Mouse (Mus musculus) CH12.LX (cell line): ENCODE data around the gene Arf4. TPM values are rescaled to one million over a fixed set of nuclear protein-coding genes. Genes with fewer than 3 reads are reported as not detected.
A peak's percentile ranks its signal among the peaks of the same experiment; 100 is the strongest.

Experiments used
- DNase-seq: peaks from one replicate; pipeline ENCODE4 v3.0.0-alpha.2; 2013; ENCODE audit errors: extremely low read depth
- H3K27ac ChIP-seq: 2 replicates; pipeline ENCODE4 v1.5.1; 2012; ENCODE audit warnings: low read depth, mild to moderate bottlenecking, control low read depth, moderate library complexity; ENCODE audit not compliant: insufficient read depth
- H3K27me3 ChIP-seq: replicated peaks from 2 replicates; pipeline ENCODE3; 2012; ENCODE audit warnings: inconsistent platforms
- H3K36me3 ChIP-seq, 2 experiments: replicated peaks in 1 of 2; 2 replicates each; pipeline versions ENCODE3 to v1.6.1; 2012; ENCODE audit warnings: inconsistent platforms in 1 of 2, low read length in 1 of 2, mild to moderate bottlenecking in 1 of 2, mixed read lengths in 1 of 2, moderate library complexity in 1 of 2; ENCODE audit not compliant: control insufficient read depth in 1 of 2, insufficient read depth in 1 of 2
- H3K4me1 ChIP-seq, 2 experiments: 2 replicates each; pipeline ENCODE4 v1.6.1; 2012; ENCODE audit warnings: inconsistent platforms in 1 of 2, moderate library complexity in 1 of 2; ENCODE audit not compliant: insufficient read depth in 2 of 2, control insufficient read depth in 1 of 2
- H3K4me2 ChIP-seq: 2 replicates; pipeline ENCODE4 v1.6.1; 2012; ENCODE audit warnings: low read depth, mild to moderate bottlenecking, control low read depth; ENCODE audit not compliant: poor library complexity, insufficient read depth, severe bottlenecking
- H3K4me3 ChIP-seq, 3 experiments: fragments of 150-350 bp in 1 of 3; sonication (generic) in 1 of 3; replicated peaks in 1 of 3; 2 replicates each; pipeline versions ENCODE3 to v1.5.1; 2011 to 2012; ENCODE audit warnings: low read depth in 2 of 3, low read length in 2 of 3, mild to moderate bottlenecking in 2 of 3, moderate library complexity in 2 of 3, control low read depth in 1 of 3, improper control_type of control experiment in 1 of 3, inconsistent platforms in 1 of 3, mixed read lengths in 1 of 3; ENCODE audit not compliant: poor library complexity in 1 of 3
- H3K79me2 ChIP-seq: replicated peaks from 2 replicates; pipeline ENCODE4 v1.6.1; 2012; ENCODE audit warnings: mild to moderate bottlenecking, moderate library complexity; ENCODE audit not compliant: control insufficient read depth, poor library complexity, insufficient read depth, severe bottlenecking; ENCODE audit errors: extremely low read depth
- H3K9ac ChIP-seq: 2 replicates; pipeline ENCODE4 v1.6.1; 2012; ENCODE audit warnings: low read depth, mild to moderate bottlenecking, control low read depth, moderate library complexity; ENCODE audit not compliant: insufficient read depth
- H3K9me3 ChIP-seq: replicated peaks from 2 replicates; pipeline ENCODE3; 2012; ENCODE audit warnings: low read length, inconsistent platforms, mixed read lengths
- CHD1 ChIP-seq: IDR thresholded peaks from 2 replicates; pipeline ENCODE4 v1.6.1; 2012; ENCODE audit warnings: low read depth, low read length, improper control_type of control experiment, inconsistent platforms
- E2F4 ChIP-seq: IDR thresholded peaks from 2 replicates; pipeline ENCODE4 v1.6.1; 2011; ENCODE audit warnings: low read depth, low read length, improper control_type of control experiment; ENCODE audit not compliant: insufficient replicate concordance
- ELF1 ChIP-seq: IDR thresholded peaks from 2 replicates; pipeline ENCODE4 v1.6.1; 2014; ENCODE audit warnings: low read depth, mild to moderate bottlenecking, inconsistent platforms, low read length, improper control_type of control experiment
- EP300 ChIP-seq: IDR thresholded peaks from 2 replicates; pipeline ENCODE4 v1.6.1; 2011; ENCODE audit warnings: low read length, improper control_type of control experiment
- ETS1 ChIP-seq: conservative IDR thresholded peaks from 2 replicates; pipeline ENCODE4 v1.6.1; 2012; ENCODE audit warnings: low read depth, mild to moderate bottlenecking, inconsistent platforms, low read length, improper control_type of control experiment, moderate library complexity
- GABPA ChIP-seq: IDR thresholded peaks from 2 replicates; pipeline ENCODE4 v1.6.1; 2012; ENCODE audit warnings: low read depth, low read length, improper control_type of control experiment, inconsistent platforms; ENCODE audit not compliant: insufficient replicate concordance
- IRF4 ChIP-seq: IDR thresholded peaks from 2 replicates; pipeline ENCODE4 v1.6.1; 2014; ENCODE audit warnings: low read depth, mild to moderate bottlenecking, inconsistent platforms, low read length, improper control_type of control experiment
- JUN ChIP-seq: IDR thresholded peaks from 2 replicates; pipeline ENCODE4 v1.6.1; 2011; ENCODE audit warnings: low read depth, mild to moderate bottlenecking, low read length, improper control_type of control experiment, moderate library complexity; ENCODE audit not compliant: insufficient read depth
- JUND ChIP-seq: conservative IDR thresholded peaks from 2 replicates; pipeline ENCODE4 v1.6.1; 2011; ENCODE audit warnings: low read depth, low read length, improper control_type of control experiment
- KAT2A ChIP-seq: IDR thresholded peaks from 2 replicates; pipeline ENCODE4 v1.6.1; 2012; ENCODE audit warnings: low read length, improper control_type of control experiment, inconsistent platforms; ENCODE audit not compliant: insufficient replicate concordance
- MEF2A ChIP-seq: IDR thresholded peaks from 2 replicates; pipeline ENCODE4 v1.6.1; 2014; ENCODE audit warnings: low read depth, mild to moderate bottlenecking, inconsistent platforms, low read length, improper control_type of control experiment, borderline replicate concordance
- MYC ChIP-seq: IDR thresholded peaks from 2 replicates; pipeline ENCODE4 v1.6.1; 2011; ENCODE audit warnings: low read depth, mild to moderate bottlenecking, improper control_type of control experiment, low read length
- PAX5 ChIP-seq: IDR thresholded peaks from 2 replicates; pipeline ENCODE4 v1.6.1; 2012; ENCODE audit warnings: low read length, inconsistent platforms, mixed read lengths
- POLR2A ChIP-seq: IDR thresholded peaks from 2 replicates; pipeline ENCODE4 v1.6.1; 2011; ENCODE audit warnings: low read depth, mild to moderate bottlenecking, improper control_type of control experiment, low read length
- SIN3A ChIP-seq: IDR thresholded peaks from 2 replicates; pipeline ENCODE4 v1.6.1; 2012; ENCODE audit warnings: low read length, improper control_type of control experiment, inconsistent platforms
- SMC3 ChIP-seq: IDR thresholded peaks from 2 replicates; pipeline ENCODE4 v1.6.1; 2011; ENCODE audit warnings: low read depth, low read length, improper control_type of control experiment
- TCF12 ChIP-seq: IDR thresholded peaks from 2 replicates; pipeline ENCODE4 v1.6.1; 2014; ENCODE audit warnings: low read depth, mild to moderate bottlenecking, inconsistent platforms, low read length, improper control_type of control experiment
- USF1 ChIP-seq: IDR thresholded peaks from 2 replicates; pipeline ENCODE4 v1.6.1; 2014; ENCODE audit warnings: low read depth, mild to moderate bottlenecking, inconsistent platforms, low read length, improper control_type of control experiment
- ZMIZ1 ChIP-seq: IDR thresholded peaks from 2 replicates; pipeline ENCODE4 v1.6.1; 2012; ENCODE audit warnings: low read depth, mild to moderate bottlenecking, inconsistent platforms, low read length, improper control_type of control experiment
- ZNF384 ChIP-seq: IDR thresholded peaks from 2 replicates; pipeline ENCODE4 v1.6.1; 2012; ENCODE audit warnings: low read depth, low read length, improper control_type of control experiment, inconsistent platforms
- dilution Hi-C: fragments of 300-500 bp; cut with MboI; formaldehyde crosslinking; loops from 2 replicates; pipeline ENCODE4 v1.14.3; 2020; ENCODE audit warnings: low sequenced_read_pairs; ENCODE audit not compliant: extremely low pct_unique_long_range_greater_than_20kb, extremely low pct_ligation_motif_present
- in situ Hi-C: fragments of 300-500 bp; cut with MboI; formaldehyde crosslinking; loops from 3 replicates; pipeline ENCODE4 v1.14.3; 2019; ENCODE audit warnings: low sequenced_read_pairs, low pct_ligation_motif_present, low pct_unique_long_range_greater_than_20kb, mixed read lengths
- polyA plus RNA-seq: library from polyadenylated mRNA; unstranded; fragments of >175 nt; gene quantifications from 2 replicates; pipeline ENCODE4 v1.2.1, GENCODE M21; 2012; ENCODE audit warnings: low read depth; ENCODE audit not compliant: insufficient read length
- total RNA-seq, 2 experiments: library from RNA; depleted of rRNA; stranded (reverse); fragments of 300-350 nt in 1 of 2; fragments of >200 nt in 1 of 2; gene quantifications; 2 replicates each; pipeline ENCODE4 v1.2.3; 2012 to 2014

Gene Arf4
- total and polyA plus RNA-seq, 3 experiments, result 43.3 to 86.4 (median 66.6) TPM

DNA sequence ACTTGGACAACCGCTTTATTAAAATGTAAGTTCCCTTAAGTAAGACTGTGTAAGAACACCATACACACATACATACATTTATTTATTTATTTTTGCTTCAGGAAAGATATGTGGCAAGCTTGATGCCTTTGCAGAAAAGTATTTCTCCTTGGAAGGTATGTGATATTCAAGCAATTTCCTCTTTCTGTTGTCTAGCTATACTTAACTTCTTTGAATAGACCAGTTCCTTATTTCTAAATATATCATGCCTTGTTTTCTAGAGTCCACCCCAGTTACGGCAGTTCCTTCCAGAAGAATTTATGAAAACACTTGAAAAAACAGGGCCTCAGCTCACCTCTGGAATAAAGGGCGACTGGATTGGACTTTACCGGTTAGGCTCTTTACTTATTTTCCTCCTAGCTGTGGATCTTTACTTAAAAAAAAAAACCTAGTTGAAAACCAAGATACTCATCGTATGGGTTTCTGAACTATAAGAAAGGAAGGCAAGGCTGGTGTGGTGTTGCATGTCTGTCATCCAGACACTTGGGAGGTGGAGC, 11.2 kb upstream of the Arf4 start:
- H3K9me3 ChIP-seq, result no peaks in the 10 kb centered on the region
- H3K27me3 ChIP-seq, result no peaks in the 10 kb centered on the region
- peak overlapping the region; percentile 21; the same call in 1 of the 2 replicates for H3K27ac ChIP-seq
- no peak overlapping the region; the same call in 1 of the 2 replicates for H3K9ac ChIP-seq
- peaks cover 33 to 68% of the 10 kb centered on the region in 2 experiments for H3K36me3 ChIP-seq
- peak overlapping the region; percentile 56; the same call in 1 of the 2 replicates for H3K4me2 ChIP-seq
- no peak overlapping the region for H3K4me3 ChIP-seq
- no peak for DNase-seq
- TF ChIP-seq PAX5, result no peak
- TF ChIP-seq MEF2A, result peak; percentile 61; the same call in 1 of the 2 replicates
- peak; percentile 52; the same call in 1 of the 2 replicates for TF ChIP-seq EP300
- no peak for TF ChIP-seq JUND
- TF ChIP-seq IRF4, result peak; percentile 57; the same call in 1 of the 2 replicates
- TF ChIP-seq ZNF384, result peak; percentile 39; the same call in 1 of the 2 replicates
- in situ Hi-C loops, result no loop called here
- H3K4me1 ChIP-seq, result peaks cover 9 to 24% of the 10 kb centered on the region in 2 experiments
- H3K79me2 ChIP-seq, result no peaks in the 10 kb centered on the region
- dilution Hi-C loops, result no loop called here

DNA sequence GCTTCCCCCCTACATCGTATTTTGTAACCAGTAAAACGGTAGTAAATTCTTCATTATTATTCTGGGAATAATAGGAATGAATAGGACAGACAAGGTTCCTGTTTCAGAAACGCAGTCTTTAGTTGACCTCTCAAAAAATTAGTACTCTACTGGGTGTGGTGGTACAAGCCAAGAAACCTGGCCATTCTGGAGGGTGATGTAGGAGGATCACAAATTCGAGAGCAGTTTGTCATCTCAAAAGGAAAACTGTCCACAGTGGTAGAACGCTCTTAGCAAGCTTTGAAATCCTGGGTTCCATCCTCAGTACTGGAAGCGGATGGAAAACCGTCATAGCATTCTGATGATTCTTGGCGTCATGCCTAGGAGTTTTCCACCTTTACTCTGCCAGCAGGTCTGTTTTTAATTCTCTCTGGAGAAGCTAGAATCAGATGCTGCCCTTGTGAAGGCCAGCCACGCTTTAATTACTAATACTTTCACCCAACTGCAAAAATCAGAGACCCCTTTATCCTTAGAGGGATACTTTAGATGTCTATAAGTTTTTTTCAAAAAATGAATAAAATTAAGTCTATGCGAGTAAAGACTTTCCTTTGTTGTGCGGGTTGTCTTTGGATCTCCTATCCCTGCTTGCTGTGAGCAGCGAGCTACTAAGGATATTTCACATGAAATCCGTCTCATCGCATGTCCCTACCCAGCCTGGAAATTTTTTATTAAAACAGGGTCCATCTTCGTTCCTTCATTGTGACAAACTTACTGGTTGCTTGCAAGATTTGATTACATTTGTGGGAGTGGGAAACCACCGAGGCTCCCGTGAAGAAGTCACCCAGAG, 636 bp upstream of the Arf4 start:
- Histone ChIP-seq H3K79me2 (peaks cover 41% of the 10 kb centered on the region), H3K9me3 (no peaks in the 10 kb centered on the region), H3K4me3 (peak overlapping the region; percentile 53 to 95 (median 59)), H3K4me1 (peaks cover 0 to 22% of the 10 kb centered on the region in 2 experiments; a peak in 2 of 4 replicates), H3K36me3 (peaks cover 1 to 8% of the 10 kb centered on the region in 2 experiments), H3K27ac (peak overlapping the region; percentile 62), H3K4me2 (peak overlapping the region; percentile 82), H3K27me3 (no peaks in the 10 kb centered on the region), H3K9ac (peak overlapping the region; percentile 96)
- in situ Hi-C loops, result no loop called here
- no peak for DNase-seq
- dilution Hi-C loops, result no loop called here
- TF ChIP-seq TCF12 (no peak; the same call in 1 of the 2 replicates), CHD1 (no peak; the same call in 1 of the 2 replicates), ELF1 (no peak), SMC3 (no peak), JUN (no peak), EP300 (peak; percentile 51; the same call in 1 of the 2 replicates), POLR2A (no peak), USF1 (no peak), ZMIZ1 (no peak), E2F4 (no peak), GABPA (no peak), MYC (no peak), ETS1 (peak; percentile 63; the same call in 1 of the 2 replicates), KAT2A (no peak), SIN3A (no peak)
